Mouse (Mus musculus): ENCODE results near the gene Psmc1. TPM values are rescaled to one million over a fixed set of nuclear protein-coding genes. Genes with fewer than 3 reads are reported as not detected.

Psmc1 gene
- polyA plus RNA-seq, 1 experiment from 2014 or later, result 242 TPM

- peaks cover 7% of the 10 kb centered on the region for H3K4me1 ChIP-seq (ENCODE audit: control insufficient read depth, insufficient read depth, low read length)
- H3K9ac ChIP-seq (ENCODE audit: low read length), result no peak overlapping the region
- no peak overlapping the region for H3K4me2 ChIP-seq (ENCODE audit: low read depth, low read length)
- no peaks in the 10 kb centered on the region; the same call in 1 of the 2 replicates for H3K36me3 ChIP-seq (ENCODE audit: control insufficient read depth, insufficient read depth, low read length)
- no peak overlapping the region for H3K4me3 ChIP-seq (replicated peaks; ENCODE audit: low read length)
- no peak overlapping the region for H3K27ac ChIP-seq (ENCODE audit: low read length)
- ATAC-seq (ENCODE audit: insufficient read depth, low FRiP score), result no peak
- 48% methylated on average over 4 of the region's 4 CpGs for WGBS
- no peaks in the 10 kb centered on the region for H3K27me3 ChIP-seq (ENCODE audit: control insufficient read depth, insufficient read depth, low read length)
- no peaks in the 10 kb centered on the region for H3K9me3 ChIP-seq (replicated peaks; ENCODE audit: control insufficient read depth, low read length)
Observed at GRCm38 (mm10) chr12:100107436-100107835, 2.5 kb upstream of the Psmc1 start.

- H3K9me3 ChIP-seq (replicated peaks; ENCODE audit: control insufficient read depth, low read length), result no peaks in the 10 kb centered on the region
- peaks cover 4% of the 10 kb centered on the region for H3K4me1 ChIP-seq (ENCODE audit: control insufficient read depth, insufficient read depth, low read length)
- H3K27me3 ChIP-seq (ENCODE audit: control insufficient read depth, insufficient read depth, low read length), result no peaks in the 10 kb centered on the region
- no peak overlapping the region for H3K27ac ChIP-seq (ENCODE audit: low read length)
- H3K4me2 ChIP-seq (ENCODE audit: low read depth, low read length), result no peak overlapping the region
- no peak overlapping the region for H3K9ac ChIP-seq (ENCODE audit: low read length)
- ATAC-seq (ENCODE audit: insufficient read depth, low FRiP score), result no peak
- H3K4me3 ChIP-seq (replicated peaks; ENCODE audit: low read length), result no peak overlapping the region
- WGBS, result 87% methylated on average over 5 of the region's 5 CpGs
- H3K36me3 ChIP-seq (ENCODE audit: control insufficient read depth, insufficient read depth, low read length), result peaks cover 54% of the 10 kb centered on the region
Observed at GRCm38 (mm10) chr12:100115982-100116381, 6.0 kb downstream of the Psmc1 start.

- Histone ChIP-seq H3K27ac (ENCODE audit: low read length) (peak overlapping the region; percentile 29; the same call in 1 of the 2 replicates), H3K27me3 (ENCODE audit: control insufficient read depth, insufficient read depth, low read length) (no peaks in the 10 kb centered on the region), H3K36me3 (ENCODE audit: control insufficient read depth, insufficient read depth, low read length) (peaks cover 50% of the 10 kb centered on the region), H3K9me3 (replicated peaks; ENCODE audit: control insufficient read depth, low read length) (no peaks in the 10 kb centered on the region), H3K4me3 (replicated peaks; ENCODE audit: low read length) (no peak overlapping the region), H3K4me1 (ENCODE audit: control insufficient read depth, insufficient read depth, low read length) (peaks cover 3% of the 10 kb centered on the region; the same call in 1 of the 2 replicates), H3K9ac (ENCODE audit: low read length) (no peak overlapping the region), H3K4me2 (ENCODE audit: low read depth, low read length) (no peak overlapping the region)
- ATAC-seq (ENCODE audit: insufficient read depth, low FRiP score), result no peak
- 73% methylated on average over 7 of the region's 7 CpGs for WGBS
Observed at GRCm38 (mm10) chr12:100122921-100123381, 13.0 kb downstream of the Psmc1 start.

- H3K27me3 ChIP-seq (ENCODE audit: control insufficient read depth, insufficient read depth, low read length), result no peaks in the 10 kb centered on the region
- no peak overlapping the region for H3K4me3 ChIP-seq (replicated peaks; ENCODE audit: low read length)
- no peak for ATAC-seq (ENCODE audit: insufficient read depth, low FRiP score)
- no peak overlapping the region for H3K4me2 ChIP-seq (ENCODE audit: low read depth, low read length)
- no peaks in the 10 kb centered on the region for H3K9me3 ChIP-seq (replicated peaks; ENCODE audit: control insufficient read depth, low read length)
- H3K36me3 ChIP-seq (ENCODE audit: control insufficient read depth, insufficient read depth, low read length), result peaks cover 46% of the 10 kb centered on the region
- peaks cover 3% of the 10 kb centered on the region; the same call in 1 of the 2 replicates for H3K4me1 ChIP-seq (ENCODE audit: control insufficient read depth, insufficient read depth, low read length)
- 79% methylated on average over 9 of the region's 9 CpGs for WGBS
- no peak overlapping the region for H3K9ac ChIP-seq (ENCODE audit: low read length)
- peak overlapping the region; percentile 29; the same call in 1 of the 2 replicates for H3K27ac ChIP-seq (ENCODE audit: low read length)
Observed at GRCm38 (mm10) chr12:100123476-100123875, 13.5 kb downstream of the Psmc1 start.

GRCm38 (mm10) chr12:100124913-100125798, 15.2 kb downstream of the Psmc1 start:
- H3K9ac ChIP-seq (ENCODE audit: low read length), result no peak overlapping the region
- H3K4me2 ChIP-seq (ENCODE audit: low read depth, low read length), result no peak overlapping the region
- no peaks in the 10 kb centered on the region for H3K9me3 ChIP-seq (replicated peaks; ENCODE audit: control insufficient read depth, low read length)
- H3K4me3 ChIP-seq (replicated peaks; ENCODE audit: low read length), result no peak overlapping the region
- peaks cover 3% of the 10 kb centered on the region; the same call in 1 of the 2 replicates for H3K4me1 ChIP-seq (ENCODE audit: control insufficient read depth, insufficient read depth, low read length)
- 80% methylated on average over 16 of the region's 16 CpGs for WGBS
- no peak for ATAC-seq (ENCODE audit: insufficient read depth, low FRiP score)
- peaks cover 37% of the 10 kb centered on the region for H3K36me3 ChIP-seq (ENCODE audit: control insufficient read depth, insufficient read depth, low read length)
- H3K27me3 ChIP-seq (ENCODE audit: control insufficient read depth, insufficient read depth, low read length), result no peaks in the 10 kb centered on the region
- H3K27ac ChIP-seq (ENCODE audit: low read length), result no peak overlapping the region

- no peak overlapping the region for H3K4me2 ChIP-seq (ENCODE audit: low read depth, low read length)
Observed at GRCm38 (mm10) chr12:100126968-100127865, 17.3 kb downstream of the Psmc1 start.

GRCm38 (mm10) chr12:100127866-100128480, 18.0 kb downstream of the Psmc1 start:
- no peak for ATAC-seq (ENCODE audit: insufficient read depth, low FRiP score)
- Histone ChIP-seq H3K27me3 (ENCODE audit: control insufficient read depth, insufficient read depth, low read length) (no peaks in the 10 kb centered on the region), H3K4me1 (ENCODE audit: control insufficient read depth, insufficient read depth, low read length) (peaks cover 2% of the 10 kb centered on the region; the same call in 1 of the 2 replicates), H3K9ac (ENCODE audit: low read length) (no peak overlapping the region), H3K27ac (ENCODE audit: low read length) (no peak overlapping the region), H3K36me3 (ENCODE audit: control insufficient read depth, insufficient read depth, low read length) (peaks cover 34% of the 10 kb centered on the region), H3K4me2 (ENCODE audit: low read depth, low read length) (no peak overlapping the region), H3K9me3 (replicated peaks; ENCODE audit: control insufficient read depth, low read length) (no peaks in the 10 kb centered on the region), H3K4me3 (replicated peaks; ENCODE audit: low read length) (no peak overlapping the region)
- 42% methylated on average over 8 of the region's 8 CpGs for WGBS

More at GRCm38 (mm10) chr12:100126968-100127865, 17.3 kb downstream of the Psmc1 start:
- H3K4me3 ChIP-seq (replicated peaks; ENCODE audit: low read length), result no peak overlapping the region
- ATAC-seq (ENCODE audit: insufficient read depth, low FRiP score), result no peak
- no peaks in the 10 kb centered on the region for H3K9me3 ChIP-seq (replicated peaks; ENCODE audit: control insufficient read depth, low read length)
- H3K27me3 ChIP-seq (ENCODE audit: control insufficient read depth, insufficient read depth, low read length), result no peaks in the 10 kb centered on the region
- 71% methylated on average over 17 of the region's 17 CpGs for WGBS
- 0 out of 2 replicates have a peak overlapping the region, but pooled peaks have one; percentile 2 for H3K27ac ChIP-seq (ENCODE audit: low read length)
- no peak overlapping the region for H3K9ac ChIP-seq (ENCODE audit: low read length)
- peaks cover 3% of the 10 kb centered on the region; the same call in 1 of the 2 replicates for H3K4me1 ChIP-seq (ENCODE audit: control insufficient read depth, insufficient read depth, low read length)
- peaks cover 35% of the 10 kb centered on the region for H3K36me3 ChIP-seq (ENCODE audit: control insufficient read depth, insufficient read depth, low read length)

- 70% methylated on average over 6 of the region's 6 CpGs for WGBS
- ATAC-seq (ENCODE audit: insufficient read depth, low FRiP score), result no peak
- peak overlapping the region; percentile 26; the same call in 1 of the 2 replicates for H3K9ac ChIP-seq (ENCODE audit: low read length)
- H3K4me3 ChIP-seq (replicated peaks; ENCODE audit: low read length), result no peak overlapping the region
- H3K36me3 ChIP-seq (ENCODE audit: control insufficient read depth, insufficient read depth, low read length), result peaks cover 28% of the 10 kb centered on the region
- no peak overlapping the region for H3K4me2 ChIP-seq (ENCODE audit: low read depth, low read length)
- no peaks in the 10 kb centered on the region for H3K4me1 ChIP-seq (ENCODE audit: control insufficient read depth, insufficient read depth, low read length)
- no peak overlapping the region for H3K27ac ChIP-seq (ENCODE audit: low read length)
- H3K9me3 ChIP-seq (replicated peaks; ENCODE audit: control insufficient read depth, low read length), result no peaks in the 10 kb centered on the region
- H3K27me3 ChIP-seq (ENCODE audit: control insufficient read depth, insufficient read depth, low read length), result no peaks in the 10 kb centered on the region
Observed at GRCm38 (mm10) chr12:100128522-100128921, 18.6 kb downstream of the Psmc1 start.
